Mouse (Mus musculus): ENCODE results near the gene Papolb. TPM values are rescaled to one million over a fixed set of nuclear protein-coding genes. Genes with fewer than 3 reads are reported as not detected.

The Papolb gene
- total RNA-seq (2021), result under 1 TPM in 1 of 2 experiments, not detected in 1; 0.10 TPM
- long read RNA-seq, experiment 1, result 0 reads
- long read RNA-seq, experiment 2, result 0 reads

GRCm38 (mm10) chr5:142529915-142530314 lies at the start of gene Papolb:
Gene Papolb (minus strand): TSS chr5:142530076.
- no peak for DNase-seq
- intact Hi-C loops (cut with DNase I), result no loop called here

GRCm38 (mm10) chr5:142578192-142578591 lies 48.3 kb upstream of the Papolb start:
- intact Hi-C loops (cut with DNase I), result no loop called here
- DNase-seq, result no peak

DNA sequence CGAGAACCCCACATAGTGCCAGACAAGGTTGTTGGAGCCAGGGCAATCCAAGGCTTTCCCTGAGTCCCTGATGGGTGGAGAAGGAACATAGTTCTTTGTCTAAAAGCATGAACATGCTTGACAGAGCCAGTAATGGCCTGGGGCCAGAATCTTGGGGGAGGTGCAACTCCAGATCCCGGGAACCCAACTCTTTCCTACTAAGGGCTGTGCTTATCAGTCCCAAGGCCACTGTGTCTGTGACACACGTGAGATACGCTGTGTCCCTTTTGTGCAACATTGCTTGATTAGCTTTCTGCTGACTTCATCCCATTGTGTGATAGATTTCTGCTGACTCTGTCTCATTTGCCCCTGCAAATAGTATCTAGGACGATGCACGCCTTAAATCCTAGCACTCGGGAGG lies 47.0 kb upstream of the Papolb start:
- peak; percentile 18 to 23 for DNase-seq
- intact Hi-C loops (cut with DNase I), result no loop called here

- no peak for DNase-seq
- intact Hi-C loops (cut with DNase I), result no loop called here
These were observed 44.6 kb upstream of the Papolb start for GRCm38 (mm10) chr5:142574323-142575057.

GRCm38 (mm10) chr5:142564606-142565005 lies 34.7 kb upstream of the Papolb start:
- intact Hi-C loops (cut with DNase I), result no loop called here
- DNase-seq, result no peak

- no peak for DNase-seq
- intact Hi-C loops (cut with DNase I), result no loop called here
These were observed 30.4 kb upstream of the Papolb start for GRCm38 (mm10) chr5:142560261-142560660.

DNA sequence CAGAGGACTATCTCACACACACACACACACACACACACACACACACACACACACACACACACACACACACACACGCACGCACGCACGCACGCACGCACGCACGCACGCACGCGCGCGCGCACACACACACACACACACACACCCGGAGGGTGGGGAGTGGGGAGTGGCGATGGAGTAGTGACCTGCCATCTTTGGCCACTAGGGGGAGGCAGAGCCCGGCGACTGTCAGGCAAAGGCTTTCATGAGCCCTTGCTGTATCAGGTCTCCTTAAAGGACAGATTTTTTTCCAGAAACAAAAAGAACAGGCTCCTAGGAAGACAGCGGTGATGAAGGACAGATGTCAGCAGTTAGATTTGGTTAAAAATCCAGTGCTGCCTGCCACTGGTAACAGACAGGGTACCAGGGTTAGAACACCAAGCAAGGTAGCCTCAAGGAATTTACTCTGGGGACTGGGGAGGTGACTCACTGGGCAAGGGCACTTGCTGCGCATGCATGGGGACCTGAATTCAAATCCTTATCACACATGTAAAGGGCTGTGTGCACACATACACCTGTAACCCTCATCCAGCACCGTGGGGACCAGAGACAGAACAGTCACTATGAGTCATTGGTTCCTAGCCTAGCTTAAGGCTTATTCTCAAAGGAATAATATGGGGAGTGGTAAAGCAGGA lies 27.7 kb upstream of the Papolb start:
- peak; percentile 66 to 70 for DNase-seq
- intact Hi-C loops (cut with DNase I), result loop anchor here (5.0 kb wide), 2 partner anchors 65 to 160 kb away; no protein-coding TSS in a partner anchor

DNA sequence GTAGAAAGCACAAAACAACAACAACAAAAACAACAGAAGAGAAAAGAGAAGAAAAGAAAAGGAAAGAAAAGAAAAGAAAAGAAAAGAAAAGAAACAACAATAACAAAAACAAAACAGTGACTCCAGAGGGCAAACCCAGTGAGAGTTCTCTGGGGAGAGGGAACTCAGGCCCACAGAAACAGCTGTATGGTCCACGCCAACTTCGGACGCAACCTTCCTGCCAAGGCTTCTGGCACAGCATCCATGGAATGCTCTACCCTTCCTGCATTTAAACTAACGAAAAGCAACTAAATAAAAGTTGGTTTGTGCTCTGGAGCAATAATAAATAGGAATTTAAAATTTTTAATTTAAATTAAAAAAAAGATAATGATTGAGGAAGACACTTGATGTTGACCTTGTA lies 26.8 kb upstream of the Papolb start:
- intact Hi-C loops (cut with DNase I), result loop anchor here (5.0 kb wide), 2 partner anchors 66 to 161 kb away; no protein-coding TSS in a partner anchor
- DNase-seq, result no peak

GRCm38 (mm10) chr5:142555866-142556265 lies 26.0 kb upstream of the Papolb start:
- no peak for DNase-seq
- intact Hi-C loops (cut with DNase I), result loop anchor here (5.0 kb wide), 2 partner anchors 66 to 161 kb away; no protein-coding TSS in a partner anchor

- peak; percentile 93 to 96 for DNase-seq
- intact Hi-C loops (cut with DNase I), result loop anchor here (2.0 kb wide), 2 partner anchors 48 to 72 kb away; no protein-coding TSS in a partner anchor
These were observed 21.1 kb upstream of the Papolb start, which contains the start of gene Radil for GRCm38 (mm10) chr5:142550706-142551652. Gene Radil (minus strand): TSS chr5:142551098.

- intact Hi-C loops (cut with DNase I), result loop anchor here (2.0 kb wide), 2 partner anchors 47 to 71 kb away; no protein-coding TSS in a partner anchor
- peak; percentile 22 to 37 for DNase-seq
These were observed 20.3 kb upstream of the Papolb start for GRCm38 (mm10) chr5:142549961-142550705.

DNA sequence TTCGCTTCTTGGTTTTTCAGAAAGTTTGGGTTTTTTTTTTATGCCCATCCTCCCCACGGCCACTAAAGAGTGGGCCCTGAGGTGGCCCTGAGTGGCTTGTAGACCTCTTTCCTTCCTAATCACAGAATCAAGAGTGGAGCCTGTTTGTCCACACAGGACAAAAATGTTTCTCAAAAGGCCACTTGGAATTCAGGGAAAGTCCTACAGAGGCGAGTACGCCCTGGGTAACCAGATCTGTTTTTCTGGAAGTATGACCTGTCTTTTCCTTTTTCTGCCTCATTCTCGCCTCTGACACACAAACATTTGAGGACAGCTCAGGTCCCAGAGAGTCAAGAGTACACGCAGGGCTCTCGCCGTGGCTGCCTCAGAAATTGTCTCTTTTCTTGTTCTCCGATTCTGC lies 19.6 kb upstream of the Papolb start:
- DNase-seq, result no peak

DNA sequence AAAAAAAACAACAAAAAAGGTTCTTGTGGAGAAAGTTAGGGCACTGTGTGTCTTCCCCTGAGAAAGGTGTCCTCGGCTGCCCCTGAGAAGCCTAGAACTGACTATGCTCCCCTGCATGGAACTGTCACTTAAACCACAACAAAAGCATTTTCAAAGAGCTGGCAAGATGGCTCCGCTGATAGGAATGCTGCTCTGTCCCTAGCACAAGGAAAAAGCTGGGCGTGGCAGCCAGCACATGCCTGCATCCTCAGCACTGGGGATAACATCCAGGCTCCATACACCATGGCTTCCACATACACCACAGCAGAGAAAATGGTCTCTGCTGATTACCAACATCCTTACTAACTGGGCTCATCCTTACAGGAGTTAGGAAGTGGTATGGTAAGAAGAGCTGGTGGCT lies 17.2 kb upstream of the Papolb start:
- DNase-seq, result no peak
- intact Hi-C loops (cut with DNase I), result no loop called here

More for the DNA sequence above, 19.6 kb upstream of the Papolb start:
- intact Hi-C loops (cut with DNase I), result no loop called here

DNA sequence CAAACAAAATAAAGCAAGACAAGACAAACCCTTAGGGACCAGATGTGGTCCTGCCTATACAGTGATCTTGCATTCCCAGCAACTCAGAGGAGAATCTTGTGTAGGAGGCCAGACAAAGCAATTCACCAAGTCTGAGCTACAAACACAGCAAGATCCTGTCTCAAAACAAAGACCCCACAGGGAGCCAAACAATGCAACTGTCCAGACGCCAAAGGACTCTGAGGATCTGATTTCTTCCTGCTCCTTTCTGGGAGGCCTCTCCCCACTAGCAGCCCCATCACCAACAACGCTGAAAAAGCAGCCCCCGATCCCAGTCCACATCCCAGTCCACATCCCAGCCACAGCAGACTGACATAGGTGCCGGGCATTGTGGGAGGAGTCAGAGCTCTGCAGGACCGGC lies 16.5 kb upstream of the Papolb start:
- no peak for DNase-seq
- intact Hi-C loops (cut with DNase I), result no loop called here

DNA sequence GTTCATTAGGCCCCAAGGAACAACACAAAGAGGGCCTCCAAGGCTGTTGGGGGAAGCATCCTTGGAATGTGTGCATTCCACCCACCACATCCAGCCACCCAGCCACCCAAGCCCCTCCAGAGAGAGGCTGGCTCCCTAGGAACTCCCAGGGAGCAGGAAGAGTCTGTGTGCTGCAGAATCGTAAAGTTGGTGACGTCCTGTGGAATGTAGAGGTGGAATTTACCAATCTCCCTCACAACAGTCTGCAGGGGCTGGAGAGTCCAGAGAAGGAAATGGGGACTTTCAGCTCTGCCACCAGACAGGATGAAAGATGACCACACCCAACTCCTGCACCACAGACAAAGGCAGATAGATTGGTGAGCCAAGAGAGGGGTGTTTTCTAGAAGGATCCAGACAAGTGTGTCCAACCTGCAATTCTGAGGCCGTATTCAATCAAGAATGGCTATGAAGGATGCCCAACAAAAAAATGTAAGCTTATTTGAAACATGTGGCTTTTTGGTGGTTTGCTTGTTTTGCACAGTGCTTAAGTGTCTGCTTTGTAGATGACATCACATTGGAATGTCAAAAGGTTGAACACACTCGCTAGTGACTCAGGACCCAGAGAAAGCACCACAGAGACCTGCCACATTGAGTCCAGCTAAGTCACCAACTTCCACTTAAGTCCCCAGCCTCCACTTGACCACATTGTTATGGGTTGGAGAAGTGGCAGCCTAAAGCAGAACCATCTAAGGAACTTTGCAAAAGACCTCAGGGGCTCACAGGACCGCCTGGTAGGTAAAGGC lies 15.3 kb upstream of the Papolb start:
- intact Hi-C loops (cut with DNase I), result no loop called here

GRCm38 (mm10) chr5:142537286-142537685 lies 7.4 kb upstream of the Papolb start:
- no peak for DNase-seq
- intact Hi-C loops (cut with DNase I), result no loop called here

More for the DNA sequence above, 15.3 kb upstream of the Papolb start:
- DNase-seq, result no peak

DNA sequence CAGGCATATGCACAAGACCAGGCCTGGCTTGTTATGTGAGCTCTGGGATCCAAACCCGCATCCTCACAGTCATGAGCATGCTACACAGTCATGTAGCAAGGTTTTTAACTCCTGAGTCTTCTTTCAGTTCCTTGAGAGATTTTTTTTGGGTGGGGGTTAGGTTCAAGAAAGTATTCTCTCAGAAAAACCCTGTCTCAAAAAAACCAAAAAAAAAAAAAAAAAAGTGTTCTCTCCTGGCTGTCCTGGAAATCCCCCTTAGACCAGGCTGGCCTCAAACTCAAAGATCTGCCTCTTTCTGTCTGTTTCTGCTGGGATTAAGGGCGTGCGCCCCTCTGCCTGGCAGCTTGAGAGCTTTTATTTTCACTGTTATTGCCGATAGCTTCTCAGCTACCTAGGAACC lies 5.5 kb upstream of the Papolb start:
- intact Hi-C loops (cut with DNase I), result no loop called here

GRCm38 (mm10) chr5:142524711-142525464 lies 5.0 kb downstream of the Papolb start:
- intact Hi-C loops (cut with DNase I), result no loop called here
- no peak for DNase-seq

More for the DNA sequence above, 5.5 kb upstream of the Papolb start:
- no peak for DNase-seq
